Mouse (Mus musculus): ENCODE data around the gene Hipk1. TPM values are rescaled to one million over a fixed set of nuclear protein-coding genes. Genes with fewer than 3 reads are reported as not detected.
"Not testable (repeated sequence)": the region's sequence is repeated elsewhere in the genome, so short reads cannot be mapped to it uniquely, and the experiment has no call there.

Hipk1 gene
- polyA plus RNA-seq (2015; fragmentation: Nextera tagmentation; extraction: Ambion mirVana), result 7.6 and 8.3 TPM in 2 replicates

DNA sequence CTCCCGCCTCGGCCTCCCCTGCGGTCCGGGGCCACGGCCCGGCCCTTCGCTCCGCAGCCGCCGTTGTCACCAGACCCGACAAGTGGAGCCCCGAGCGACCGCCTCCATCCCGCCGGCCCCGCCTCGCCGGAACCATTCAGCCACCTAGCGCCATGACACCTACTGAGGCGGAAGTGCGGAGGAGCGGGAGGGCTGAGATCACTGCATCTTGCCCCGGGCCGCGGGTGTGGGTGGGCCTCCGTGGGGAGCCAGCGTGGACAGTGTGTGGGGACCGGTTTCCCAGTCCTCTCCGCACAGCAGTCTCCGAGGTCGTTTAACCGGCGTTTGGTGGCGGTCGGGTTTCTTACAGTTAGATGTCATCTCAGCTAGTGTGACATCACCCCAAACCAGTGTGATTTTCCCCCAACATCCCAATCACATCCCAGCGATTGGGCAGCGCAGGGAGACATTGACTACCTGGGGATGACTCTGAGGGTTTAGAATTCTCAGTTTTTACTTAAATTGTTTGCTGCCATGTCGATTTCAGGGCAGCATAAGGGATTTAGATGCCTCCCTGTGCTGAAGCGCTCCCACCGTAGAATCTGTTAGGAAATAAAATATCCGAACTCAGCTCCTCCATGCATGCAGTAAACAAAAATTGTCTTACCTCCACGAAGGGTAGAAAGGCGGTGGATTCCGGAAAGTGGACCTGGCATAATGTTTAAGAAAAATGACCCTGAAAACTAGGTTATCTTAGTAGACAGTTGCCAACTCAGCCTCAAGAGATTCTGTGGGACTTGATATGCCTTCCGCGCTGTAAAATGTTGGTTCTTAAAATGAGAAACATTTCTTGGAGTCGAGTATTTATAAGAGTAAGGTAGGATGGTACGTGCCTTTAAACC is at the start of gene Hipk1:
Hipk1 (minus strand) TSS at position 334 of the 881 bp plus-strand sequence.
- peak within 1 kb of the TSS; percentile 99 for H3K9ac ChIP-seq (replicated peaks)
- TF ChIP-seq EP300 (IDR thresholded peaks at IDR 0.05; ENCODE audit: low read depth) (peak; percentile 61; the same call in 1 of the 2 replicates), CTCF (IDR thresholded peaks at IDR 0.05; ENCODE audit: low read depth) (peak; percentile 25; the same call in 1 of the 2 replicates)
- H3K4me3 ChIP-seq (ENCODE audit: low read depth, low read length), result peak within 1 kb of the TSS; percentile 91
- H3K4me1 ChIP-seq (ENCODE audit: insufficient read depth), result peaks cover 38% of the 10 kb centered on the region
- no peaks in the 10 kb centered on the region for H3K9me3 ChIP-seq (ENCODE audit: low read length)
- ATAC-seq (peak; percentile 95), DNase-seq (peak; percentile 95)
- no peaks in the 10 kb centered on the region for H3K36me3 ChIP-seq (replicated peaks; ENCODE audit: insufficient read depth, low read length)
- WGBS (ENCODE audit: insufficient replicate concordance), result 8% methylated on average over 48 of the region's 49 CpGs
- peak within 1 kb of the TSS; percentile 97 for H3K27ac ChIP-seq (ENCODE audit: low read depth)
- H3K4me2 ChIP-seq (ENCODE audit: low read depth, low read length), result peak within 1 kb of the TSS; percentile 71
- H3K27me3 ChIP-seq (ENCODE audit: insufficient read depth, low read length), result no peaks in the 10 kb centered on the region

DNA sequence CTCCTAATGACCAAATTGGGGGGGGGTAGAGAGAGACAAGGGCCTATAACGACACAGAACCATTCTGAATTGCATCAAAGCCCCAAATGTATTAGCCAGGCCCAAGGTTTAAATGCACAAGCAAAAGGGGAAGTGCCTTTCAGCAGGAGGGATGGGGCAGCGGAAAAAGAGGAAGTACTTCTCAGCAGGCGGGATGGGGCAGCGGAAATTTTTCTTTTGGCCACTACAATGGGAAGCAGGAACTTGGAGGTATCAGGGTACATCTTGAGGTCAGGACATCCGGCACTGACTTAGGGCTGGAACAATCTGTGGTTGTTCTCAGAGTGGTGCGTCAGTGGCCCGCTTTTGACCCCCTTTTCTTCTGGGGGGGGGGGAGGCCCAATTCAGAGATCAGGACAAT is 49.6 kb upstream of the Hipk1 start:
- not testable (repeated sequence) for H3K4me1 ChIP-seq (ENCODE audit: insufficient read depth); H3K27me3 ChIP-seq (ENCODE audit: insufficient read depth, low read length); H3K4me2 ChIP-seq (ENCODE audit: low read depth, low read length); ATAC-seq; H3K27ac ChIP-seq (ENCODE audit: low read depth); DNase-seq; H3K36me3 ChIP-seq (replicated peaks; ENCODE audit: insufficient read depth, low read length); H3K9ac ChIP-seq (replicated peaks); H3K4me3 ChIP-seq (ENCODE audit: low read depth, low read length); H3K9me3 ChIP-seq (ENCODE audit: low read length)
- WGBS (ENCODE audit: insufficient replicate concordance), result 70% methylated on average over 7 of the region's 7 CpGs

DNA sequence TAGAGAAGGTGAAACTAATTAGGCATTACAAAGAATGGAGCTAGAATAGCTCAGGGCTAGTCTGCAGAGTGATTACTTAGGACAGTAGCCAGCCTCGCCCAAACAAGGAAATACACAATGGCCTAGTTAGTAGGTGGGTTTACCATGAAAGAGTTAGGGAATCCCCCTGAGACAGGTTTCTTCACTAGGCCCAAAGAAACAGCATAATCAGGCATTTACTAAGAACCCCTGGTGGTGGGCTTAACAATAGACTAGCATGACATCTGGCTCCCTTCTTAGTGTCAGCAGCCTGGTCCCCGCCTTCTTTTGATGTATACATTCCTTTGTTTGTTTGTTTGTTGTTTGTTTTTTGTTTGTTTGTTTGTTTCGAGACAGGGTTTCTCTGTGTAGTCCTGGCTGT is 48.8 kb upstream of the Hipk1 start:
- not testable (repeated sequence) for H3K4me3 ChIP-seq (ENCODE audit: low read depth, low read length); H3K27ac ChIP-seq (ENCODE audit: low read depth); H3K4me1 ChIP-seq (ENCODE audit: insufficient read depth); ATAC-seq; DNase-seq; H3K4me2 ChIP-seq (ENCODE audit: low read depth, low read length); H3K9ac ChIP-seq (replicated peaks); H3K9me3 ChIP-seq (ENCODE audit: low read length); H3K27me3 ChIP-seq (ENCODE audit: insufficient read depth, low read length); H3K36me3 ChIP-seq (replicated peaks; ENCODE audit: insufficient read depth, low read length)
- WGBS (ENCODE audit: insufficient replicate concordance), result 80% methylated on average over 3 of the region's 3 CpGs

DNA sequence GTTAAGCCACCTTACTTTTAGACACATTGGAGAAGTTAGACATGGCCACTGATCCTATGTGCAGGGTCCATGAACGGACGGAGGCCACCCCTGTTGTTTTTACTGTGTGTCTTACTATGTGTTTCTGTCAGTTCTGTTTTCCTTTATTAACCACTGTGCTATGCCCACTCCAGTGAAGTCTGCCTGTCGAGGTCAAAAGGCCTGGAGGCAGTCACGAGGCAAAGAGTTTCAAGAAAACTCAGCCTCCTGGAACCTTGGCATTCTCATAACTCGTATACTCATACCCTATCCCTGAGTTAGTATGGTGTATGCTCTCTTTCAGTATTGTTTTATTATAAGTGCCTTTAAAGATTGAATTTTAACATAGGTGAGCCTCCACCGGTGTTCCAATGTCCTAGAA is 48.3 kb upstream of the Hipk1 start:
- 0 out of 2 replicates have a peak, but pooled peaks cover 2% of the 10 kb centered on the region for H3K9me3 ChIP-seq (ENCODE audit: low read length)
- no peak overlapping the region for H3K9ac ChIP-seq (replicated peaks)
- ATAC-seq (no peak), DNase-seq (no peak)
- no peaks in the 10 kb centered on the region for H3K4me1 ChIP-seq (ENCODE audit: insufficient read depth)
- no peaks in the 10 kb centered on the region for H3K27me3 ChIP-seq (ENCODE audit: insufficient read depth, low read length)
- 87% methylated on average over 6 of the region's 6 CpGs for WGBS (ENCODE audit: insufficient replicate concordance)
- H3K27ac ChIP-seq (ENCODE audit: low read depth), result no peak overlapping the region
- H3K4me2 ChIP-seq (ENCODE audit: low read depth, low read length), result no peak overlapping the region
- no peak for TF ChIP-seq CTCF (IDR thresholded peaks at IDR 0.05; ENCODE audit: low read depth)
- no peak for TF ChIP-seq EP300 (IDR thresholded peaks at IDR 0.05; ENCODE audit: low read depth)
- no peak overlapping the region for H3K4me3 ChIP-seq (ENCODE audit: low read depth, low read length)
- H3K36me3 ChIP-seq (replicated peaks; ENCODE audit: insufficient read depth, low read length), result no peaks in the 10 kb centered on the region

DNA sequence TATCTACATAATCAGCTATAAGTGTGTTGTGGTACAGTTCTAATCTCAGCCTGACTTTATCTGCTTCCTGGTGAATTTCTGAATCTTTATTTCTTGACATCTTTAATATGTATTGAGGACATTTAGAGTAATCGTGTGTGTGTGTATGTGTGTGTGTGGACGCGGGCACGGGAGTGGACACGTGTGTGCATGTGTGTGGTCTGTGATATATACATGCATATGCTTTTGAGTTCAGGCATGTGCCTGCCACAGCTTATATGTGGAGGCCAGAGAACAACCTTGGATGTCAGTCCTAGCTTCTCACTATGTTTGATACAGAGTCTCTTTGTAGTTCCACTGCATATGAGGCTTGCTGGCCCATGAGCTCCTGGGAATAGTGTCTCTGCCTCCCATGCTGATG is 45.1 kb upstream of the Hipk1 start:
- no peak overlapping the region for H3K4me2 ChIP-seq (ENCODE audit: low read depth, low read length)
- no peak for TF ChIP-seq CTCF (IDR thresholded peaks at IDR 0.05; ENCODE audit: low read depth)
- no peak for TF ChIP-seq EP300 (IDR thresholded peaks at IDR 0.05; ENCODE audit: low read depth)
- H3K4me3 ChIP-seq (ENCODE audit: low read depth, low read length), result no peak overlapping the region
- ATAC-seq, result no peak
- H3K27me3 ChIP-seq (ENCODE audit: insufficient read depth, low read length), result no peaks in the 10 kb centered on the region
- H3K9me3 ChIP-seq (ENCODE audit: low read length), result 0 out of 2 replicates have a peak, but pooled peaks cover under 1% of the 10 kb centered on the region
- no peak overlapping the region for H3K27ac ChIP-seq (ENCODE audit: low read depth)
- peaks cover 7% of the 10 kb centered on the region for H3K4me1 ChIP-seq (ENCODE audit: insufficient read depth)
- no peak overlapping the region for H3K9ac ChIP-seq (replicated peaks)
- no peaks in the 10 kb centered on the region for H3K36me3 ChIP-seq (replicated peaks; ENCODE audit: insufficient read depth, low read length)
- WGBS (ENCODE audit: insufficient replicate concordance), result 87% methylated on average over 5 of the region's 5 CpGs
- no peak for DNase-seq

DNA sequence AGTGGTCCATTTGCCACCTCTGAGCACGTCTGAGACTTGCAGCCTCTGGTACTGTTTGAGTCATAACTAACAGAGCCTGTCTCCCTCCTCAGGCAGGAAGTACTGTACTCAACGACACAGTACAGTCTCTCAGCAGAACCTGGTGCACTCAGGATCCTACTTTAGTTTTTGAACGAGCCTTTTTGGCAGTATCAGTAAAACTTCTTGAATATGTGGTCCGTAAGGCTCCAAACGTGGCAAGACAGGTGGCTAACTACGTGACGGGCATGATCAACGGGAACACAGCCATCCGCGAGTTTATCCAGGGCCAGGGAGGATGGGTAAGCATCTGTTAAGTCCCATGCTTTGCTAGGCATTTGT is 44.6 kb upstream of the Hipk1 start:
- DNase-seq, result no peak
- H3K9me3 ChIP-seq (ENCODE audit: low read length), result no peaks in the 10 kb centered on the region
- TF ChIP-seq EP300 (IDR thresholded peaks at IDR 0.05; ENCODE audit: low read depth) (no peak), CTCF (IDR thresholded peaks at IDR 0.05; ENCODE audit: low read depth) (no peak)
- no peak overlapping the region for H3K4me2 ChIP-seq (ENCODE audit: low read depth, low read length)
- no peak overlapping the region for H3K4me3 ChIP-seq (ENCODE audit: low read depth, low read length)
- ATAC-seq, result no peak
- H3K9ac ChIP-seq (replicated peaks), result no peak overlapping the region
- H3K27me3 ChIP-seq (ENCODE audit: insufficient read depth, low read length), result no peaks in the 10 kb centered on the region
- peaks cover 11% of the 10 kb centered on the region for H3K4me1 ChIP-seq (ENCODE audit: insufficient read depth)
- no peak overlapping the region for H3K27ac ChIP-seq (ENCODE audit: low read depth)
- 72% methylated on average over 10 of the region's 10 CpGs for WGBS (ENCODE audit: insufficient replicate concordance)
- no peaks in the 10 kb centered on the region for H3K36me3 ChIP-seq (replicated peaks; ENCODE audit: insufficient read depth, low read length)

All from liver, postnatal 0 days (tissue).